Mouse (Mus musculus) embryonic facial prominence, embryonic 10.5 days (tissue): Measurements from ENCODE around the gene Mapk8ip3. TPM values are rescaled to one million over a fixed set of nuclear protein-coding genes. Genes with fewer than 3 reads are reported as not detected.
A peak's percentile ranks its signal among the peaks of the same experiment; 100 is the strongest.

Experiments
- DNase-seq: peaks from one replicate; pipeline ENCODE4 v3.0.0-alpha.2; 2017; ENCODE audit warnings: low spot score
- H3K27ac ChIP-seq: fragments of 300-500 bp; sonication (generic); replicated peaks from 2 replicates; pipeline ENCODE4 v1.5.1; 2016; ENCODE audit warnings: mild to moderate bottlenecking
- H3K27me3 ChIP-seq: fragments of 300-500 bp; sonication (generic); replicated peaks from 2 replicates; pipeline ENCODE4 v1.6.1; 2016; ENCODE audit warnings: low read depth, mild to moderate bottlenecking; ENCODE audit not compliant: poor library complexity, severe bottlenecking
- H3K36me3 ChIP-seq: fragments of 300-500 bp; sonication (generic); replicated peaks from 2 replicates; pipeline ENCODE4 v1.6.1; 2016; ENCODE audit warnings: mild to moderate bottlenecking, moderate library complexity
- H3K4me1 ChIP-seq: fragments of 300-500 bp; sonication (generic); 2 replicates; pipeline ENCODE4 v1.6.1; 2016
- H3K4me3 ChIP-seq: fragments of 300-500 bp; sonication (generic); 2 replicates; pipeline ENCODE4 v1.5.1; 2016; ENCODE audit warnings: mild to moderate bottlenecking, moderate library complexity
- H3K9me3 ChIP-seq: fragments of 300-500 bp; sonication (generic); 2 replicates; pipeline ENCODE4 v1.6.1; 2016; ENCODE audit warnings: mild to moderate bottlenecking
- WGBS: fragments of 180-500 bp; shearing (Covaris S2); methylation state at CpG from one replicate; pipeline ENCODE4 v1.1.7; 2016; 5-methylcytosine and 5-hydroxymethylcytosine counted together
- polyA plus RNA-seq: library from polyadenylated mRNA; unstranded; fragments of >200 nt; fragmentation: Nextera tagmentation; extraction: Ambion mirVana; gene quantifications from 2 replicates; pipeline ENCODE4 v1.2.1, GENCODE M21; 2016

The Mapk8ip3 gene
- polyA plus RNA-seq, 1 experiment from 2014 or later, result 40.9 TPM

GRCm38 (mm10) chr17:24934926-24935325, 1.9 kb downstream of the Mapk8ip3 start:
- Histone ChIP-seq H3K27ac (no peak overlapping the region), H3K9me3 (no peaks in the 10 kb centered on the region), H3K4me1 (peaks cover 16% of the 10 kb centered on the region), H3K4me3 (peak overlapping the region; percentile 94), H3K27me3 (no peaks in the 10 kb centered on the region), H3K36me3 (peaks cover 32% of the 10 kb centered on the region)
- WGBS, result 86% methylated on average over 4 of the region's 4 CpGs
- DNase-seq, result no peak

GRCm38 (mm10) chr17:24933163-24933562, 3.6 kb downstream of the Mapk8ip3 start:
- Histone ChIP-seq H3K27me3 (no peaks in the 10 kb centered on the region), H3K27ac (no peak overlapping the region), H3K36me3 (peaks cover 44% of the 10 kb centered on the region), H3K4me3 (no peak overlapping the region), H3K4me1 (peaks cover 16% of the 10 kb centered on the region), H3K9me3 (no peaks in the 10 kb centered on the region)
- whole genome bisulfite sequencing, result 88% methylated on average over 4 of the region's 4 CpGs
- no peak for DNase-seq

- Histone ChIP-seq H3K4me3 (no peak overlapping the region), H3K36me3 (peaks cover 51% of the 10 kb centered on the region), H3K9me3 (no peaks in the 10 kb centered on the region), H3K4me1 (peaks cover 16% of the 10 kb centered on the region), H3K27me3 (no peaks in the 10 kb centered on the region), H3K27ac (no peak overlapping the region)
- no peak for DNase-seq
- WGBS, result 91% methylated on average over 4 of the region's 4 CpGs
Observed at GRCm38 (mm10) chr17:24932431-24932830, 4.3 kb downstream of the Mapk8ip3 start.

GRCm38 (mm10) chr17:24929506-24929905, 7.3 kb downstream of the Mapk8ip3 start:
- Histone ChIP-seq H3K36me3 (peaks cover 78% of the 10 kb centered on the region), H3K9me3 (no peaks in the 10 kb centered on the region), H3K4me1 (peaks cover under 1% of the 10 kb centered on the region; the same call in 1 of the 2 replicates), H3K27ac (no peak overlapping the region), H3K27me3 (no peaks in the 10 kb centered on the region), H3K4me3 (no peak overlapping the region)
- 93% methylated on average over 1 of the region's 1 CpGs for WGBS
- no peak for DNase-seq

- Histone ChIP-seq H3K27me3 (no peaks in the 10 kb centered on the region), H3K4me1 (no peaks in the 10 kb centered on the region), H3K27ac (no peak overlapping the region), H3K36me3 (peaks cover 99% of the 10 kb centered on the region), H3K9me3 (no peaks in the 10 kb centered on the region), H3K4me3 (no peak overlapping the region)
- DNase-seq, result no peak
- 90% methylated on average over 1 of the region's 1 CpGs for WGBS
Observed at GRCm38 (mm10) chr17:24923246-24923645, 13.5 kb downstream of the Mapk8ip3 start.

- no peak overlapping the region for H3K4me3 ChIP-seq
- peaks cover 100% of the 10 kb centered on the region for H3K36me3 ChIP-seq
- no peaks in the 10 kb centered on the region for H3K4me1 ChIP-seq
- no peaks in the 10 kb centered on the region for H3K9me3 ChIP-seq
- no peak for DNase-seq
- no peaks in the 10 kb centered on the region for H3K27me3 ChIP-seq
- H3K27ac ChIP-seq, result no peak overlapping the region
Observed at GRCm38 (mm10) chr17:24913984-24914383, 22.8 kb downstream of the Mapk8ip3 start.

GRCm38 (mm10) chr17:24907591-24907990, 29.2 kb downstream of the Mapk8ip3 start:
- no peak for DNase-seq
- 94% methylated on average over 2 of the region's 2 CpGs for WGBS
- H3K36me3 ChIP-seq, result peaks cover 100% of the 10 kb centered on the region
- no peaks in the 10 kb centered on the region for H3K27me3 ChIP-seq
- no peaks in the 10 kb centered on the region for H3K4me1 ChIP-seq
- no peaks in the 10 kb centered on the region for H3K9me3 ChIP-seq
- no peak overlapping the region for H3K4me3 ChIP-seq
- H3K27ac ChIP-seq, result no peak overlapping the region

- Histone ChIP-seq H3K27ac (no peak overlapping the region), H3K36me3 (peaks cover 100% of the 10 kb centered on the region), H3K4me1 (no peaks in the 10 kb centered on the region), H3K27me3 (no peaks in the 10 kb centered on the region), H3K9me3 (no peaks in the 10 kb centered on the region), H3K4me3 (no peak overlapping the region)
- WGBS, result 96% methylated on average over 9 of the region's 9 CpGs
- DNase-seq, result no peak
Observed at GRCm38 (mm10) chr17:24903767-24904166, 33.0 kb downstream of the Mapk8ip3 start.

- Histone ChIP-seq H3K4me1 (peaks cover 4% of the 10 kb centered on the region), H3K36me3 (peaks cover 100% of the 10 kb centered on the region), H3K27ac (no peak overlapping the region), H3K9me3 (no peaks in the 10 kb centered on the region), H3K4me3 (no peak overlapping the region), H3K27me3 (no peaks in the 10 kb centered on the region)
- WGBS, result 71% methylated on average over 9 of the region's 9 CpGs
- DNase-seq, result peak; percentile 43
Observed at GRCm38 (mm10) chr17:24902671-24903474, 33.9 kb downstream of the Mapk8ip3 start.

GRCm38 (mm10) chr17:24902124-24902523, 34.7 kb downstream of the Mapk8ip3 start:
- Histone ChIP-seq H3K4me3 (no peak overlapping the region), H3K9me3 (no peaks in the 10 kb centered on the region), H3K27ac (no peak overlapping the region), H3K27me3 (no peaks in the 10 kb centered on the region), H3K4me1 (peaks cover 12% of the 10 kb centered on the region), H3K36me3 (peaks cover 100% of the 10 kb centered on the region)
- no peak for DNase-seq
- 92% methylated on average over 5 of the region's 5 CpGs for WGBS

GRCm38 (mm10) chr17:24900014-24900413, 36.8 kb downstream of the Mapk8ip3 start:
- Histone ChIP-seq H3K36me3 (peaks cover 84% of the 10 kb centered on the region), H3K4me3 (0 out of 2 replicates have a peak overlapping the region, but pooled peaks have one; percentile 4), H3K9me3 (no peaks in the 10 kb centered on the region), H3K4me1 (peaks cover 32% of the 10 kb centered on the region), H3K27me3 (no peaks in the 10 kb centered on the region), H3K27ac (no peak overlapping the region)
- 93% methylated on average over 6 of the region's 6 CpGs for WGBS
- DNase-seq, result no peak

GRCm38 (mm10) chr17:24899153-24899552, 37.6 kb downstream of the Mapk8ip3 start:
- no peaks in the 10 kb centered on the region for H3K27me3 ChIP-seq
- H3K4me1 ChIP-seq, result peaks cover 36% of the 10 kb centered on the region
- no peak overlapping the region for H3K27ac ChIP-seq
- H3K9me3 ChIP-seq, result no peaks in the 10 kb centered on the region
- H3K36me3 ChIP-seq, result peaks cover 75% of the 10 kb centered on the region
- 84% methylated on average over 5 of the region's 5 CpGs for WGBS
- no peak for DNase-seq
- peak overlapping the region; percentile 0; the same call in 1 of the 2 replicates for H3K4me3 ChIP-seq
